Mouse (Mus musculus) T-helper 17 cell (primary cell): ENCODE measurements at regions not wholly inside any gene's neighbourhood (a gene's known extent, or its start where the extent isn't known, plus 50 kb on each side); places are given as distances from the start of the nearest gene placed in this dataset.
"Not testable (repeated sequence)": the region's sequence is repeated elsewhere in the genome, so short reads cannot be mapped to it uniquely, and the experiment has no call there.

Source experiments
- in situ Hi-C, 2 experiments: fragments of 300-600 bp; cut with MboI, MseI; formaldehyde crosslinking; loops; 1 replicate in 1 of 2; 2 replicates in 1 of 2; pipeline ENCODE4 v1.15.1; 2025; ENCODE audit warnings: high pct_unique_total_duplicates in 2 of 2

DNA sequence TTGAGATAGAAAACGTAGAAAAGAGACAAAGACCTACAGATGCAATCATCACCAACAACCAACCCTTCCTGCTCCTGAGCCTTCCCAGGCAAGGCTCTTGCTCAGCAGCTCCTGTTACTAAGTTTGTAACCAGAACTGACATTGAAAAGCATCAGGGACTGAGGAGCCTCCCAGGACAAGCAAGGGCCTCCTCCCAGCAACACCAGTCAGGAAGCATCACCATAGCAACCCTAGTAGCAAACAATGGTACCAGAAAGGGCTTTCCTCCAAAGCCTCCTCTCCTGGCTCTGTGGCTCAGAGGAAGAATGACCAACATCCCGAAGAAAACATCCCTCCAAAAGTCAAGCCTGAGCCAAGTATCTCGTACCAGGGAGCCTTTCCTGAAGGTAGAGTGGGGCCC, 1621.0 kb upstream of the Gm8797 start:
- in situ Hi-C loops = loop anchor here in 1 of 2 experiments (10.0 kb wide), 1 partner anchor 175 kb away; no protein-coding TSS in a partner anchor

DNA sequence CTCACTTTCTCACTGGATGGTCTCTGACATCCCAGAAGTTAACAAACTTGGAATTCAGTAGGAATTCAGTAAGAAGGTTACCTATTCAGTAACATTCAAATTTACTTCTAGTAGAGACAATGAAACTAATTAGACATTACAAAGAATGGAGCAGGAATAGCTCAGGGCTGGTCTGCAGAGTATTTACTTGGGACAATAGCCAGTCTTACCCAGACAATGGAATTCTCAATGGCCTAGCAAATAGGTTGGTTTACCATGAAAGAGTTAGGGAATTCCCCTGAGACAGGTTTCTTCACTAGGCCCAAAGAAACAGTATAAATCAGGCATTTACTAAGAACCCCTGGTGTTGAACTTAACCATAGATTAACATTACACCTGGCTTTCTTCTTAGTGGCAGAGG, 1612.6 kb upstream of the Gm8797 start:
- in situ Hi-C loops = not testable (repeated sequence)

DNA sequence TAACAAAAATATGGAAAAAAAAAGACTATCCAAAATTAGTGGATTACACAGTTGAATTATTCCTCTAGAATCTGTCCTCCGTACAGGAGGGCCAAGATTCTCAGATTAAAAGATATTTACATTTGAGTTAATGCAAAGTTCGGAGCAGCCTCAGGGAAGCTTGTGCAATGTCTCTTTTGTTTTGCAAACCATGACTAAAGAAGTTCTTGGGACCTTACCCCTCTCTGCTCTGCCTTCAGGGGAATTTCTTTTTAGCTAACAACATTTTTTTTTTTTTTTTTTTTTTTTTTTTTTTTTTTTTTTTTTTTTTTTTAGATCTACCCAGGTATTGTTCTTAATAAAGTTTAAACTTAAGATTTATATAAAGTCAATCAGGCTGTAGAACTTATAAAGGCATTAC, 1603.6 kb upstream of the Gm8797 start:
- in situ Hi-C loops = no loop called here
